Mouse (Mus musculus) ES-Bruce4 (cell line): Measurements from ENCODE around the gene Lrrn2.

Experiments used
- CTCF ChIP-seq: IDR thresholded peaks from one replicate; pipeline ENCODE4 v1.8.1; 2011; ENCODE audit warnings: low read depth, low read length
- EP300 ChIP-seq: IDR thresholded peaks from 2 replicates; pipeline ENCODE4 v1.6.1; 2011; ENCODE audit warnings: low read depth, low read length; ENCODE audit not compliant: insufficient read depth
- POLR2A ChIP-seq: IDR thresholded peaks from one replicate; pipeline ENCODE4 v1.8.1; 2011; ENCODE audit warnings: low read length; ENCODE audit not compliant: insufficient read depth

DNA sequence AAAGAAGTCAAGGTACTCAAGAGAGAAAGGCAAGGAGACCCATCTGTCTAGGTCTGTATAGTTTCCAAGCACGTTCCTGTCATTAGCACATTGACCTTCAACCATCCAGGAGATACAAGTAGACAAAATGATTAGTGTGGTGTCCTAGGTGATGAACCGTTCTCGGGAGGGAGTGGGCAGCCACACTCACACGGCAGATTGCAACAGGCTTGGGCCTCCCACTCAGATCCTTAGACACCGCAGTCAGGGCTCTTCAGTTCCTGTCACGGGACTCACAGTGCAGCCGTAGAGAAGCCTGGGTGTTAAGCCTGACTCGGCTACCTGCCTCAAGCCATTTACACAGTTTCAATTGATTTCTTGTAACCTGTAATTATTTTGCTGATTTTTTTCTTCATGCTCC lies 43.2 kb upstream of the Lrrn2 start:
- TF ChIP-seq POLR2A (no peak), CTCF (no peak), EP300 (no peak)
